Mouse (Mus musculus) heart, adult 8-10 months (tissue): ENCODE measurements at regions not wholly inside any gene's neighbourhood (a gene's known extent, or its start where the extent isn't known, plus 50 kb on each side); places are given as distances from the start of the nearest gene placed in this dataset.
A peak's percentile ranks its signal among the peaks of the same experiment; 100 is the strongest.

Experiments
- DNase-seq: peaks from one replicate; pipeline ENCODE4 v3.0.0; 2022; ENCODE audit warnings: low spot score

- no peak for DNase-seq
Observed at GRCm38 (mm10) chr10:9462361-9462760, 212.6 kb downstream of the Samd5 start.

GRCm38 (mm10) chr10:9459145-9459544 is 215.9 kb downstream of the Samd5 start:
- no peak for DNase-seq

- DNase-seq: no peak
Observed at GRCm38 (mm10) chr10:9458466-9458865, 216.5 kb downstream of the Samd5 start.

GRCm38 (mm10) chr10:9457222-9457621 is 217.8 kb downstream of the Samd5 start:
- no peak for DNase-seq

GRCm38 (mm10) chr10:9439072-9439471 is 235.9 kb downstream of the Samd5 start:
- DNase-seq: no peak

GRCm38 (mm10) chr10:9438366-9438765 is 236.6 kb downstream of the Samd5 start:
- DNase-seq: no peak

- no peak for DNase-seq
Observed at GRCm38 (mm10) chr10:9429085-9429484, 245.9 kb downstream of the Samd5 start.

GRCm38 (mm10) chr10:9420741-9421140 is 254.3 kb downstream of the Samd5 start:
- no peak for DNase-seq

GRCm38 (mm10) chr10:9416685-9417084 is 258.3 kb downstream of the Samd5 start:
- no peak for DNase-seq

GRCm38 (mm10) chr10:9406101-9406500 is 268.9 kb downstream of the Samd5 start:
- DNase-seq: no peak

- no peak for DNase-seq
Observed at GRCm38 (mm10) chr10:9405417-9405816, 269.6 kb downstream of the Samd5 start.

GRCm38 (mm10) chr10:9404963-9405362 is 270.0 kb downstream of the Samd5 start:
- no peak for DNase-seq

- no peak for DNase-seq
Observed at GRCm38 (mm10) chr10:9400911-9401617, 273.9 kb downstream of the Samd5 start.

- no peak for DNase-seq
Observed at GRCm38 (mm10) chr10:9377440-9378101, 297.4 kb downstream of the Samd5 start.

GRCm38 (mm10) chr10:9362306-9362865 is 312.6 kb downstream of the Samd5 start:
- no peak for DNase-seq

- no peak for DNase-seq
Observed at GRCm38 (mm10) chr10:9338207-9338801, 336.7 kb downstream of the Samd5 start.

- no peak for DNase-seq
Observed at GRCm38 (mm10) chr10:9334245-9334845, 340.7 kb downstream of the Samd5 start.

- no peak for DNase-seq
Observed at GRCm38 (mm10) chr10:9331694-9332093, 343.3 kb downstream of the Samd5 start.

GRCm38 (mm10) chr10:9328324-9328723 is 346.7 kb downstream of the Samd5 start:
- no peak for DNase-seq

GRCm38 (mm10) chr10:9327881-9328280 is 347.1 kb downstream of the Samd5 start:
- DNase-seq: peak; percentile 11

GRCm38 (mm10) chr10:9312326-9312725 is 362.7 kb downstream of the Samd5 start:
- no peak for DNase-seq

GRCm38 (mm10) chr10:9310346-9310745 is 364.7 kb downstream of the Samd5 start:
- no peak for DNase-seq
